Mouse (Mus musculus): ENCODE measurements around the gene Nadk2.

- TF ChIP-seq CTCF (IDR thresholded peaks at IDR 0.05; ENCODE audit: control insufficient read depth, insufficient read depth, insufficient read length) (no peak), USF1 (IDR thresholded peaks at IDR 0.05; ENCODE audit: low read depth) (no peak), MYOG (IDR thresholded peaks at IDR 0.05; ENCODE audit: control insufficient read depth, extremely low read depth, insufficient read length) (no peak), CEBPB (IDR thresholded peaks at IDR 0.05; ENCODE audit: low read depth) (no peak), MYOD1 (IDR thresholded peaks at IDR 0.05; ENCODE audit: control insufficient read depth, insufficient read length, low read depth) (peak; percentile 28), MAX (IDR thresholded peaks at IDR 0.05) (no peak), FOSL1 (IDR thresholded peaks at IDR 0.05; ENCODE audit: insufficient read depth, low read length, poor library complexity, severe bottlenecking) (no peak)
These were observed 63.9 kb downstream of the Nadk2 start for GRCm38 (mm10) chr15:9134891-9135507.
